Mouse (Mus musculus) gonadal fat pad, adult 2 months (tissue): ENCODE measurements around the gene Sobp. TPM values are rescaled to one million over a fixed set of nuclear protein-coding genes. Genes with fewer than 3 reads are reported as not detected.

Experiments
- polyA plus RNA-seq: library from polyadenylated mRNA; depleted of rRNA; stranded (reverse); fragments of >200 nt; gene quantifications from 2 replicates; pipeline ENCODE4 v1.2.3, GENCODE M21; 2012; rRNA removed

Sobp gene
- polyA plus RNA-seq, 1 experiment: 0.35 TPM

Other genes with a start within 250 kb of the Sobp start
- gene 9030612E09Rik, start 174 bp upstream of the Sobp start, polyA plus RNA-seq: 0.26 and 0.32 TPM in 2 replicates
- gene Pdss2, start 47.0 kb upstream of the Sobp start, polyA plus RNA-seq: 7.2 and 7.6 TPM in 2 replicates